ENCODE assay signal across 9 mouse cellular contexts in the genomic region with DNA sequence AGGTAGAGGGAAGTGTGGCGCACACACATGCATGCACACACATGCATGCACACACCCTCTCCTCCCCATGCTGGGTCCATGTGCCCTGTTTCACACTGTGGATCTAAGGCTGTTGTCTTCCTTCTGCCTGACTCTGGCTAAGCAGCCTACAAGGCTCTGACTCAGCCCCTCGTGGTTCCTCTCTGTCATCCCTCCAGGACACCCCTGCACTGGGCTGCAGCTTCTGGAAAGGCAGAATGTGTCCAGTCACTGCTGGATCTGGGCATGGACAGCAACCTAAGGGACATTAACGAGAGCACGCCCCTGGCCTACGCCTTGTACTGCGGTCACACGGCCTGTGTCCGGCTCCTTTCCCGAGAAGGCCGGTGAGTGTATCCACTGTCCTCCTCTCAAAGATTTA.
DNase-seq lines count a peak whose midpoint lies in the region; ATAC-seq lines count a peak whose summit lies in the region.
"Had no signal": no experiment of that assay in that cellular context is flagged by ENCODE, and none has a peak within 500 bp of the region (broad histone marks: within the 10 kb centered on the region; RNA-seq: fewer than 3 reads in every experiment).

No protein-coding gene starts in this region.

- no peaks in the 10 kb centered on the region for H3K9me3 ChIP-seq in kidney, embryonic 14.5 days (ENCODE audit: control insufficient read depth, low read length)
- no peaks in the 10 kb centered on the region for H3K9me3 ChIP-seq in forebrain, embryonic 15.5 days
- H3K9me3 ChIP-seq: liver, embryonic 15.5 days had no signal

- intact Hi-C loops in heart, postnatal 14 days (cut with DNase I) = no loop called here

- no peak for DNase-seq in kidney, adult 9 months
- peak; percentile 70 for DNase-seq in MN1 (ENCODE audit: low spot score)
- peak; percentile 32 to 45 for DNase-seq in heart, postnatal 14 days
- DNase-seq in right cerebral cortex, postnatal 25 days = no peak
- no peak for DNase-seq in right cerebral cortex, postnatal 10 days (ENCODE audit: low spot score in 2 of 2)

- no peaks in the 10 kb centered on the region for H3K27me3 ChIP-seq in kidney, embryonic 14.5 days (ENCODE audit: control insufficient read depth, insufficient read depth, low read length)
- H3K27me3 ChIP-seq in forebrain, embryonic 15.5 days = no peaks in the 10 kb centered on the region
- H3K27me3 ChIP-seq: liver, embryonic 15.5 days had no signal

- no peak overlapping the region for H3K9ac ChIP-seq in kidney, embryonic 14.5 days (ENCODE audit: low read depth, low read length)
- no peak overlapping the region for H3K9ac ChIP-seq in forebrain, embryonic 15.5 days (replicated peaks)
- H3K9ac ChIP-seq: liver, embryonic 15.5 days had no signal

- H3K27ac ChIP-seq in kidney, embryonic 14.5 days (ENCODE audit: low read depth, low read length) = no peak overlapping the region
- H3K27ac ChIP-seq in forebrain, embryonic 15.5 days (replicated peaks) = no peak overlapping the region
- H3K27ac ChIP-seq: liver, embryonic 15.5 days had no signal

- H3K4me1 ChIP-seq in kidney, embryonic 14.5 days (ENCODE audit: control insufficient read depth, insufficient read depth, low read length) = no peaks in the 10 kb centered on the region
- H3K4me1 ChIP-seq in forebrain, embryonic 15.5 days = no peaks in the 10 kb centered on the region
- H3K4me1 ChIP-seq: liver, embryonic 15.5 days had no signal

- WGBS in kidney, embryonic 14.5 days = 61% methylated on average over 10 of the region's 10 CpGs
- WGBS in forebrain, embryonic 15.5 days = 90% methylated on average over 10 of the region's 10 CpGs

- no peaks in the 10 kb centered on the region for H3K36me3 ChIP-seq in kidney, embryonic 14.5 days (ENCODE audit: control insufficient read depth, insufficient read depth, low read length)
- no peaks in the 10 kb centered on the region for H3K36me3 ChIP-seq in forebrain, embryonic 15.5 days
- H3K36me3 ChIP-seq: liver, embryonic 15.5 days had no signal

- no peak overlapping the region for H3K4me3 ChIP-seq in kidney, embryonic 14.5 days (ENCODE audit: low read length)
- no peak overlapping the region for H3K4me3 ChIP-seq in forebrain, embryonic 15.5 days
- H3K4me3 ChIP-seq: liver, embryonic 15.5 days had no signal

- no peak overlapping the region for H3K4me2 ChIP-seq in kidney, embryonic 14.5 days (replicated peaks; ENCODE audit: low read depth, low read length)
- no peak overlapping the region for H3K4me2 ChIP-seq in forebrain, embryonic 15.5 days (replicated peaks)
- H3K4me2 ChIP-seq: liver, embryonic 15.5 days had no signal

- peak; percentile 62 for ATAC-seq in kidney, embryonic 14.5 days (ENCODE audit: low FRiP score, low TSS enrichment)
- ATAC-seq in common myeloid progenitor, adult 5-6 weeks (replicated peaks; ENCODE audit: low read depth, poor library complexity, severe bottlenecking) = 0 out of 2 replicates have a peak, but pooled peaks have one; percentile 37
- ATAC-seq in forebrain, embryonic 15.5 days (replicated peaks) = no peak

Comparison
In these comparisons a context has a peak if more than half of its experiments do, and no peak if none do; other contexts are left out.
1. DNase-seq: peak in MN1 (single experiment) and heart, postnatal 14 days (2 of 2); none in kidney, adult 9 months (single experiment), right cerebral cortex, postnatal 25 days (single experiment) and right cerebral cortex, postnatal 10 days (0 of 2).